Mouse (Mus musculus) heart, adult 2 months (tissue): ENCODE results near the gene Lrch4. TPM values are rescaled to one million over a fixed set of nuclear protein-coding genes. Genes with fewer than 3 reads are reported as not detected.

Experiments used
- DNase-seq, 2 experiments: peaks; one replicate each; pipeline ENCODE4 v3.0.0; 2021
- H3K27ac ChIP-seq: fragments of 200-600 bp; 2 replicates; pipeline ENCODE4 v1.8.1; 2022
- H3K27me3 ChIP-seq: fragments of 200-500 bp; 2 replicates; pipeline ENCODE4 v1.6.1; 2012; ENCODE audit warnings: mild to moderate bottlenecking, low read length, inconsistent platforms, mixed read lengths; ENCODE audit not compliant: control insufficient read depth, insufficient read depth
- H3K36me3 ChIP-seq: fragments of 200-500 bp; 2 replicates; pipeline ENCODE4 v1.6.1; 2012; ENCODE audit warnings: low read length, inconsistent platforms; ENCODE audit not compliant: control insufficient read depth, insufficient read depth
- H3K4me1 ChIP-seq: fragments of 200-500 bp; 2 replicates; pipeline ENCODE4 v1.6.1; 2011; ENCODE audit warnings: low read length; ENCODE audit not compliant: control insufficient read depth, insufficient read depth
- H3K4me3 ChIP-seq: fragments of 200-600 bp; 2 replicates; pipeline ENCODE4 v1.8.1; 2022
- H3K79me2 ChIP-seq: fragments of 200-500 bp; replicated peaks from 2 replicates; pipeline ENCODE4 v1.6.1; 2012; ENCODE audit warnings: mild to moderate bottlenecking, inconsistent platforms, low read length, moderate library complexity, mixed read lengths; ENCODE audit not compliant: control insufficient read depth, insufficient read depth
- H3K9ac ChIP-seq: fragments of 200-500 bp; 2 replicates; pipeline ENCODE4 v1.6.1; 2012; ENCODE audit warnings: low read depth, mild to moderate bottlenecking, control low read depth, inconsistent platforms, low read length, mixed read lengths
- CTCF ChIP-seq: fragments of 200-600 bp; IDR thresholded peaks from 2 replicates; pipeline ENCODE4 v1.8.1; 2022; ENCODE audit warnings: antibody characterized with exemption, mild to moderate bottlenecking, moderate library complexity
- EP300 ChIP-seq: fragments of 200-500 bp; IDR thresholded peaks from 2 replicates; pipeline ENCODE4 v1.6.1; 2011; ENCODE audit warnings: low read depth, low read length, control low read depth; ENCODE audit not compliant: insufficient read depth
- POLR2A ChIP-seq: fragments of 200-500 bp; IDR thresholded peaks from 2 replicates; pipeline ENCODE4 v1.6.1; 2011; ENCODE audit warnings: mild to moderate bottlenecking, low read depth, low read length, control low read depth; ENCODE audit not compliant: insufficient read depth
- WGBS: fragments of 180-500 bp; shearing (Covaris S2); methylation state at CpG from one replicate; pipeline ENCODE4 v1.1.7; 2018; 5-methylcytosine and 5-hydroxymethylcytosine counted together
- intact Hi-C: fragments of 180-260 bp; cut with DNase I; formaldehyde crosslinking; loops from one replicate; pipeline ENCODE4 v1.15.1; 2025
- long read RNA-seq: library from polyadenylated mRNA; stranded (forward); transcript quantifications from one replicate; pipeline ENCODE4 v2.0.0, GENCODE M21; 2021
- polyA plus RNA-seq: library from polyadenylated mRNA; depleted of rRNA; stranded (reverse); fragments of >200 nt; gene quantifications from 2 replicates; pipeline ENCODE4 v1.2.3, GENCODE M21; 2012; rRNA removed
- total RNA-seq, 2 experiments: library from RNA; stranded (reverse); gene quantifications; 2 replicates each; pipeline ENCODE4 v1.2.3; 2021

Lrch4 gene
- total RNA-seq = 10 to 100 TPM; 17.1 to 20.0 TPM
- polyA plus RNA-seq = 24.8 and 29.1 TPM in 2 replicates
- long read RNA-seq, transcript Lrch4-201 (18 exons, 3,078 nt) = major isoform, 22 of 27 reads
- long read RNA-seq, partial matches to known transcripts = 3 of 27 reads
- long read RNA-seq, other reads (novel, unspliced or antisense) = 1 of 27 reads

- peak; percentile 68; the same call in 1 of the 2 replicates for TF ChIP-seq EP300
- peak; percentile 16; the same call in 1 of the 2 replicates for TF ChIP-seq CTCF
- peak; percentile 95 for TF ChIP-seq POLR2A
- Histone ChIP-seq H3K9ac (peak within 1 kb of the TSS; percentile 90), H3K4me1 (peaks cover 12% of the 10 kb centered on the region), H3K27ac (peak within 1 kb of the TSS; percentile 94), H3K36me3 (no peaks in the 10 kb centered on the region), H3K4me3 (peak within 1 kb of the TSS; percentile 95), H3K79me2 (no peaks in the 10 kb centered on the region; the same call in none of the 2 replicates), H3K27me3 (no peaks in the 10 kb centered on the region)
- intact Hi-C loops = loop anchor here (1.0 to 2.0 kb wide), 3 partner anchors 18 to 96 kb away; partner anchors contain the start of genes Epo, Gnb2 and Mospd3
- peak; percentile 98 to 100 for DNase-seq
- WGBS = under 1% methylated on average over 46 of the region's 46 CpGs
These were observed at the start of gene Lrch4, which contains the start of the genes Fbxo24 and Gm20605 for GRCm38 (mm10) chr5:137628498-137629305. Gene Lrch4, plus strand, starts transcription at chr5:137629121. Gene Fbxo24, minus strand, starts transcription at chr5:137629002. Gene Gm20605, plus strand, starts transcription at chr5:137629175.

GRCm38 (mm10) chr5:137580246-137580645 is 48.7 kb upstream of the Lrch4 start:
- Histone ChIP-seq H3K79me2 (no peaks in the 10 kb centered on the region), H3K27me3 (0 out of 2 replicates have a peak, but pooled peaks cover 3% of the 10 kb centered on the region), H3K9ac (no peak overlapping the region), H3K4me1 (no peaks in the 10 kb centered on the region), H3K27ac (no peak overlapping the region), H3K36me3 (no peaks in the 10 kb centered on the region), H3K4me3 (no peak overlapping the region)
- intact Hi-C loops = loop anchor here (5.0 kb wide), 1 partner anchor 177 kb away; no protein-coding TSS in a partner anchor
- 70% methylated on average over 6 of the region's 6 CpGs for WGBS
- TF ChIP-seq EP300 (no peak), CTCF (no peak), POLR2A (no peak)
- DNase-seq = no peak

- TF ChIP-seq EP300 = no peak
- H3K4me3 ChIP-seq = no peak overlapping the region
- no peaks in the 10 kb centered on the region for H3K36me3 ChIP-seq
- WGBS = 45% methylated on average over 8 of the region's 8 CpGs
- intact Hi-C loops = loop anchor here (5.0 kb wide), 1 partner anchor 175 kb away; no protein-coding TSS in a partner anchor
- DNase-seq = no peak
- H3K9ac ChIP-seq = no peak overlapping the region
- H3K79me2 ChIP-seq = no peaks in the 10 kb centered on the region
- H3K27me3 ChIP-seq = 0 out of 2 replicates have a peak, but pooled peaks cover 3% of the 10 kb centered on the region
- H3K27ac ChIP-seq = no peak overlapping the region
- no peaks in the 10 kb centered on the region for H3K4me1 ChIP-seq
These were observed 46.2 kb upstream of the Lrch4 start for GRCm38 (mm10) chr5:137582702-137583101.

GRCm38 (mm10) chr5:137583670-137584169 is 45.2 kb upstream of the Lrch4 start:
- DNase-seq = peak; percentile 41 to 45

GRCm38 (mm10) chr5:137584976-137585375 is 43.9 kb upstream of the Lrch4 start:
- WGBS = 25% methylated on average over 8 of the region's 8 CpGs

More at GRCm38 (mm10) chr5:137583670-137584169, 45.2 kb upstream of the Lrch4 start:
- H3K27ac ChIP-seq = no peak overlapping the region
- peak overlapping the region; percentile 9 for H3K9ac ChIP-seq
- 10% methylated on average over 27 of the region's 27 CpGs for WGBS
- intact Hi-C loops = loop anchor here (5.0 kb wide), 1 partner anchor 174 kb away; no protein-coding TSS in a partner anchor
- no peak for TF ChIP-seq EP300
- TF ChIP-seq CTCF = no peak
- TF ChIP-seq POLR2A = no peak
- H3K79me2 ChIP-seq = no peaks in the 10 kb centered on the region
- no peaks in the 10 kb centered on the region for H3K4me1 ChIP-seq
- no peaks in the 10 kb centered on the region for H3K36me3 ChIP-seq
- peak overlapping the region; percentile 34; the same call in 1 of the 2 replicates for H3K4me3 ChIP-seq
- H3K27me3 ChIP-seq = 0 out of 2 replicates have a peak, but pooled peaks cover 3% of the 10 kb centered on the region

More at GRCm38 (mm10) chr5:137584976-137585375, 43.9 kb upstream of the Lrch4 start:
- Histone ChIP-seq H3K27ac (no peak overlapping the region), H3K4me3 (no peak overlapping the region), H3K79me2 (no peaks in the 10 kb centered on the region), H3K9ac (no peak overlapping the region), H3K27me3 (0 out of 2 replicates have a peak, but pooled peaks cover 3% of the 10 kb centered on the region), H3K4me1 (no peaks in the 10 kb centered on the region), H3K36me3 (no peaks in the 10 kb centered on the region)
- TF ChIP-seq CTCF (peak; percentile 90), POLR2A (no peak)
- intact Hi-C loops = loop anchor here (1.0 to 5.0 kb wide), 2 partner anchors 67 to 172 kb away; no protein-coding TSS in a partner anchor
- DNase-seq = peak; percentile 70 to 71
